Comparison of ENCODE assay signal across 18 mouse cellular contexts in the genomic region with DNA sequence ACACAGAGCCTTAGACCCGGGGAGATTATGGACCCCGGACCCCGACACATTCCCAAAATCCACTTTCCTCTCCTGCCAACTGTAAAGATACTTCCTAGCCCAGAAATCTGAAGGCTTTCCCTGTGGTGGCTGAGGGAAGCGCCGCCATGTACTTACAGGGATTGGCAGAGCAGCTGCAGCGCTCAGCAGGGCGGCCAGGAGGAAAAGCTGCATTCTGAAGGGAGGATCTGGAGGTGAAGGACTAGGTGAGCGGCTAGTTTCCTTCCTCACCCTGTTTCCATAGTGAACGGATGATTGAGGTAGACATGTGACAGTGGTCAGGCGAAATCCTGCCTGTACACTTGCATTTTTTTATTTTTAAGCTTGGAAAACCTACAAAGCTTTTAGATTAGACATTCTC. TPM values are rescaled to one million over a fixed set of nuclear protein-coding genes. Genes with fewer than 3 reads are reported as not detected.
DNase-seq lines count a peak whose midpoint lies in the region; ATAC-seq and TF ChIP-seq lines count a peak whose summit lies in the region.
"Had no signal": no experiment of that assay in that cellular context is flagged by ENCODE, and none has a peak within 500 bp of the region (broad histone marks: within the 10 kb centered on the region; RNA-seq: fewer than 3 reads in every experiment).

No protein-coding gene starts in this region.

- H3K36me3 ChIP-seq in stomach, postnatal 0 days (ENCODE audit: control insufficient read depth, insufficient read depth, low read length): no peaks in the 10 kb centered on the region

- TF ChIP-seq EP300 in stomach, postnatal 0 days (optimal IDR thresholded peaks at IDR 0.05): no peak

- TF ChIP-seq CTCF in layer of hippocampus, adult 2 months (conservative IDR thresholded peaks at IDR 0.05): peak; percentile 42
- TF ChIP-seq CTCF in stomach, postnatal 0 days (IDR thresholded peaks at IDR 0.05; ENCODE audit: low read depth): no peak

- peak; percentile 41 to 64 for DNase-seq in cerebellum, postnatal 25 days
- no peak for DNase-seq in cerebellum, adult 11-12 months
- DNase-seq in layer of hippocampus, adult 2 months (ENCODE audit: low spot score in 2 of 2): peak in 1 of 2 experiments; percentile 14
- no peak for DNase-seq in layer of hippocampus, adult 9-11 months
- peak; percentile 37 for DNase-seq in testis, postnatal 10 days (ENCODE audit: low spot score)
- DNase-seq in testis, postnatal 14 days (ENCODE audit: low spot score): no peak
- DNase-seq in stomach, postnatal 0 days (ENCODE audit: low spot score): peak; percentile 34
- DNase-seq in B cell, adult 2 months: no peak
- DNase-seq: heart, postnatal 4 days; kidney, adult 2 months; kidney, postnatal 36 days; layer of hippocampus, postnatal 36 days; lung, embryonic 14.5 days; thymus, postnatal 25 days had no signal

- no peak overlapping the region for H3K9ac ChIP-seq in stomach, postnatal 0 days (ENCODE audit: low read length)
- H3K9ac ChIP-seq: lung, embryonic 14.5 days had no signal

- H3K27ac ChIP-seq in layer of hippocampus, adult 2 months: peak overlapping the region; percentile 37; the same call in 1 of the 2 replicates
- H3K27ac ChIP-seq in stomach, postnatal 0 days (replicated peaks): no peak overlapping the region

- ATAC-seq in stomach, postnatal 0 days (ENCODE audit: low FRiP score, low TSS enrichment): no peak

- H3K4me2 ChIP-seq in stomach, postnatal 0 days (replicated peaks; ENCODE audit: low read depth): no peak overlapping the region
- H3K4me2 ChIP-seq: lung, embryonic 14.5 days had no signal

- H3K27me3 ChIP-seq in stomach, postnatal 0 days (ENCODE audit: control insufficient read depth, insufficient read depth, low read length): no peaks in the 10 kb centered on the region

- H3K4me1 ChIP-seq in stomach, postnatal 0 days (replicated peaks; ENCODE audit: control insufficient read depth, insufficient read depth): 0 out of 2 replicates have a peak, but pooled peaks cover 2% of the 10 kb centered on the region

- no peaks in the 10 kb centered on the region for H3K9me3 ChIP-seq in stomach, postnatal 0 days (ENCODE audit: control insufficient read depth, low read length)

- 25% methylated on average over 10 of the region's 10 CpGs for WGBS in stomach, postnatal 0 days

- H3K4me3 ChIP-seq in layer of hippocampus, adult 2 months: no peak overlapping the region
- H3K4me3 ChIP-seq in stomach, postnatal 0 days (ENCODE audit: low read depth, low read length): no peak overlapping the region

RNA-seq across cellular contexts. Expression of a gene that starts 1.0 kb away (rescaled TPM):
- total RNA-seq in layer of hippocampus, adult 2 months (2021): not detected
- polyA plus RNA-seq in stomach, postnatal 0 days (2015; fragmentation: Nextera tagmentation; extraction: Ambion mirVana): 0.35 TPM in 1 of 2 replicates, not detected in the other
- total RNA-seq: heart, postnatal 4 days; layer of hippocampus, postnatal 36 days; liver, adult 2 months; megakaryocyte progenitor cell, adult 5-6 weeks; MEL had no signal
- polyA plus RNA-seq: gonadal fat pad, adult 2 months; kidney, adult 2 months; liver, adult 2 months; lung, embryonic 14.5 days had no signal

RNA-seq across cellular contexts. Expression of a gene that starts 30.3 kb away (rescaled TPM):
- 10 to 100 TPM; 66.4 to 71.5 TPM for total RNA-seq in layer of hippocampus, adult 2 months (2021)
- polyA plus RNA-seq in stomach, postnatal 0 days (2015; fragmentation: Nextera tagmentation; extraction: Ambion mirVana): 53.0 and 57.1 TPM in 2 replicates

RNA-seq across cellular contexts. Expression of a gene that starts 37.2 kb away (rescaled TPM):
- 1,000 to 10,000 TPM; 1,426 to 1,439 TPM for total RNA-seq in layer of hippocampus, adult 2 months (2021)
- 206 and 241 TPM in 2 replicates for polyA plus RNA-seq in stomach, postnatal 0 days (2015; fragmentation: Nextera tagmentation; extraction: Ambion mirVana)
- total RNA-seq: megakaryocyte progenitor cell, adult 5-6 weeks; MEL had no signal

RNA-seq across cellular contexts. Expression of a gene that starts 54.6 kb away (rescaled TPM):
- total RNA-seq in layer of hippocampus, adult 2 months (2021): 10 to 100 TPM; 48.0 to 53.9 TPM
- polyA plus RNA-seq in stomach, postnatal 0 days (2015; fragmentation: Nextera tagmentation; extraction: Ambion mirVana): 19.1 and 20.9 TPM in 2 replicates

Comparison
In these comparisons a context has a peak if more than half of its experiments do, and no peak if none do; other contexts are left out.
1. DNase-seq: peak in cerebellum, postnatal 25 days (2 of 2), testis, postnatal 10 days (single experiment) and stomach, postnatal 0 days (single experiment); none in cerebellum, adult 11-12 months (single experiment), layer of hippocampus, adult 9-11 months (single experiment), testis, postnatal 14 days (single experiment) and B cell, adult 2 months (0 of 2).